Mouse (Mus musculus): ENCODE data around the gene Nrg4.

Nrg4 gene

DNA sequence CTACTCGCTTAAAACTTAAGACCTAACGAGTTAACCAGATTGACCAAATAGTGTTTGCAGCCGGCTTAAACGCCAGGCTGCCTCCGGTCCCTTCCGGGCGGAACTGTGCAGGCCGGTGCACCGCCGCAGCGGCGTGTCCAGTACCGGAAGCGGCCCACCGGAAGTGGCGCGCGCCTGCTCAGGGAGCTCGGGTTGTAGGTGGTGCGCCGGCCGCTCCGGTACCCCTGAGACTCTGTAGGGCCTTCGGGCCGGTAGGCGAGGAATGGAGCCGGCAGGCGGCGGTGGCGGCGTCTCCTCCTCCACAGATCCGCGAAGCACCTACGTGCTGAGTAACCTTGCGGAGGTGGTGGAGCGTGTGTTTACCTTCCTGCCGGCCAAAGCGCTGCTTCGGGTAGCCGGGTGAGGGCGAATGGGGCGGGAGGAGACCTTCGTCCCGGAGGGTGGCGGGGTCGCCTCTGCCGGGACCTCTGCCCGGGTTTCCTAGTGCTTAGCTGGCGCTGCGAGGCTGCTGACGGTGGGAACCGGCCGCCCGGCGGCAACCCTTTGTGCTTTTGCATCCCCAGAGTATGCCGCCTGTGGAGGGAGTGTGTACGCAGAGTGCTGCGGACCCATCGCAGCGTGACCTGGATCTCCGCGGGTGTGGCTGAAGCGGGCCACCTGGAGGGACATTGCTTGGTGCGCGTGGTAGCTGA is 117.7 kb downstream of the Nrg4 start, which contains the start of gene Fbxo22:
Fbxo22 (plus strand) TSS at position 136 of the 692 bp plus-strand sequence.
- peak; percentile 90 for DNase-seq

DNA sequence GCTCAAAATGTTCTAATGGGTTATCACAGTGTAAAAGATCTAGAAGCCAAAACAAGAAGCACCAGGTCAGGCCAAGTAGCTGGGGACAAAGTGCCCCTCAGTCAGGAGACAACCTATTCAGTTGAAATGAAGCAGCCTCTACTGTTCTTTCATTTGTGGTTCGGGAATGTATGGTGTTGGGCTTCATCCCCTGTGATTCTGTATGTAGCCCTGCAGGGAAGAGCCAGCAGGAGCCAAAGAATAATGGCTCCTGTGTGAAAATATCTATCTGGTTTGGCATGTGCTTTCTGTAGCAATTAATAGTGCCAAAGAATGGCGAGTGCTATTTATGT is 118.2 kb downstream of the Nrg4 start:
- no peak for DNase-seq

DNA sequence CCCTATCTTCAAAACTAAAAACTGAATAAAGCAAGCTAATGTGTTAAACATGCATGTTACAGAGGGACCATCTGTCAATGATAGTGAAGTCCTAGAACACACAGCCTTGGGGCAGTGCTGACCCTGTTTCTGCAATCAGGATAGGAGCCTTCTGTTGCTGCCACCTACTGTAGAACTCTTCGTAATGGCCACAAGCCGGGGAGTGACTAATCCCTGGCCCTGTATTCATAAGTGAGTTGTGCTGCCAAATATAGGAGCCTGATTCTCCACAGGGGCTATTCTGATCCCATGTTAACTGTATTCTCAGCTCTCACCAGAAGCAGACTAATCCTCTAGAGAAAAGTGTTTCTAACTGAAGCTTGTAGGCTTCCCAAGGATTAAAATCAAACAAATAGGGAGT is 127.3 kb downstream of the Nrg4 start:
- no peak for DNase-seq

DNA sequence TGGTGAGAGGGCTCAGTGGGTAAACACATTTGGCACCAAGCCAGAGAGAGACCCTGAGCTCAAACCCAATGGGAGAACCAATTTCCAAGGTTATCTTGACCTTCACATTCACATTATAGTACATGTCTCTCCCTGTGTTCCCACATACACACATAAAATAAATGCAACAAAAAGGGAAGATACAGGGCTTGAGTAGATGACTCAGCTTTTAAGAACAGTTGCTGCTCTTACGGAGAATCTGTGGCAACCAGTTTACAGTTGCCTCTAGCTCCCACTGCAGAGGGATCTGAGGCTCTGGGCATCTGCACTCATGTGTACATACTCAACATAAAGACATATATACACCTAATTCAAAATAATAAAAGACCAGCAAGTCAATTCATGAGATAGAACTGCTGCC is 128.4 kb downstream of the Nrg4 start:
- DNase-seq, result no peak

DNA sequence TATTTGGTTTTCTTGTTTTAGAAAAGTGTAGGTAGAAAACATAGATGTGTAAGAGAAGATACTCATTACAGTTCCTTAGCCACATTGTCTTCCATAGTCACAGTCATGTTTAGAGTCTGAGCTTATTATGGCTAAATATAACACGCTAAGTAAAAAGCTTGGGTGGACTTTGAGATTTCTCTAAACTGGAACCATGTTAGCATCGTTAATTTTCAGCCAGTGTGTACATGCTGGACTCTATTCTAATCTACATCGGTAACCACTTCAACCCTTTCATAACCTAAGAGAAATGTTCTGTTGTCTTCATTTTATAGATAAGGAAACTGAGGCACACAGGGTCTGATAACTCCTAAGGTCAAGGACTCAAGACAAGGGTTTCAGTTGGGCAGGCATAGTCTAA is 130.8 kb downstream of the Nrg4 start:
- DNase-seq, result no peak

DNA sequence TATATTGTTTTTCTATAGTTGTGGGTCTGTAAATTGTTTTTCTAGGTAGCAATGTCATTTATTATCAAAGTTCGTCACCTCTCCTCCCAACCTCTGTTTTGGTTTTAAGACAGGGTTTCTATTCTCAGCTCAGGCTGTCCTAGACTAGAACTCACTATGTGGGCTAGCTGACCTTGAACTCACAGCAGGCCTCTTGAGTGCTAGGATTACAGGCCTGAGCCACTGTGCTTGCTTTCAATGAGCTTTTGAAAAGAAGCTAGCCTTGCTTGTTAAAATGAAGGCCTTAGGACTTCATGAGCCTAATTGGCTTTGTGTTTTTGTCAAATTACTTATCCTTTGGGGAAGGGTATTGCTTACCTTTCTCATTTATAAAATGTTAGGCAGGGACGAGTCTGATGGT is 152.4 kb downstream of the Nrg4 start:
- no peak for DNase-seq

DNA sequence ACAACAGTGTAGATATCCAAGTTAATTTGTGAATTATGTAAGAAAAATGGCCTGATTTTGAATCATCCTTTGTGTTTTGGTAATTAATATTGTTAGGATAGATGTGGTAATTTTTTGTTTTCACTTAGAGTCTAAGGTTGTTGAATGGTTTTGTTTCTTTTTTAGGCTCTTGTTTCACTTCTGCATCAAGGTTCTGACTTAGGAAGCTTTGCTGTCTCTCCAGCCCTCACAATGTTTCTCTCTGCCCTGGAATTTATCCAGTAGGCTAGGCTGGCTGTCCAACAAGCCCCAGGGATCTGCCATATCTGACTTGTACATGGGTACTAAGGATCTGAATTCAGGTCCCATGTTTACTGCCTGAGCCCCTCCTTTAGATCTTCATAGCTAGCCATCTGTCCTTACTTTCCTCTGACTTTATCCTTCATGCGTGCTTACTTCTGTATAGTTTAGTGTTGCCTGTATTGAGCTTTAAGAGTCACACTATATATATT is 154.4 kb downstream of the Nrg4 start:
- no peak for DNase-seq

DNA sequence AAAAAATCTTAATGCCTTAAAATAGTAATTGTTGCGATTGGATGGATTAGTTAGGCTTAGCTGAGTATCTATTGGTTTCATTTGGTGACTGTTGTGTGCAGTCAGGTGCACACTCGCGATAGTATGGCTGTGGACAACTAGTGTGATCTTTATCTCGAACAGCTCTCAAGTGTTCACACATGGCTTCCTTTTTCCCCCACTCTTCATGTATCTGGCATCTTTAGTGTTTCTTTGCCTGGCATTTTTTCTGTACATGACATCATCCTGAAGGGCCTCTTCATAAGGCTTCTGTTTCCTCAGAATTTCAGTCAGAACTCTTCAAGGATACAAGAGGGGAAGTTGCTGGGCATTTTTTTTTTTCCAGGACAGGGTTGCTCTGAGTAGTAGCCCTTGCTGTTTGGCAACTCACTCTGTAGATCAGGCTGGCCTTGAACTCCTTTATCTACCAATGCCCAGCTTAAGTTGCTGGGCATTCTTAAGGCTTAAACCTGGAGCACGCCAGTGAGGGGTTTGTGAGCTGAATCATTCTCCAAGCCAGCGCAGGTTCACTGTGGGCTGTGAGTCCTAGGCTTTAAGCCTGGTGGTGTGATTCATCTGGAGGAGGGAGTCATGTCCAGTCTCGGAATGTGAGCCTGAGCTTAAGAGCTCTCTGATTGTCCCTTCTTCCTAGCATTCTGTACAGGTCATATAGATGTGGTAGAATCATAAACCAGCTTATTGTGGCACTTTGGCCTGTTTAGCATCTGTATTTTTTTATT is 155.8 kb downstream of the Nrg4 start:
- DNase-seq, result no peak
